Comparison of ENCODE assay signal across 8 mouse cellular contexts in genomic region chr17:43952219-43952618, GRCm38 (mm10).
DNase-seq lines count a peak whose midpoint lies in the region; ATAC-seq and TF ChIP-seq lines count a peak whose summit lies in the region.

No protein-coding gene starts in this region.

- TF ChIP-seq CTCF in forebrain, postnatal 0 days (IDR thresholded peaks at IDR 0.05; ENCODE audit: low read depth) = no peak
- no peak for TF ChIP-seq CTCF in lung, adult 2 months (IDR thresholded peaks at IDR 0.05; ENCODE audit: insufficient read depth, low read length)

- no peaks in the 10 kb centered on the region for H3K36me3 ChIP-seq in forebrain, postnatal 0 days (ENCODE audit: insufficient read depth)

- no peaks in the 10 kb centered on the region for H3K27me3 ChIP-seq in forebrain, postnatal 0 days (ENCODE audit: insufficient read depth, low read length)

- 6% methylated on average over 5 of the region's 5 CpGs for WGBS in forebrain, postnatal 0 days
- 18% methylated on average over 5 of the region's 5 CpGs for WGBS in lung, adult 2 months

- H3K9me3 ChIP-seq in forebrain, postnatal 0 days (ENCODE audit: low read length) = no peaks in the 10 kb centered on the region

- peak; percentile 19 for ATAC-seq in forebrain, postnatal 0 days
- ATAC-seq in megakaryocyte progenitor cell, adult 5-6 weeks (replicated peaks; ENCODE audit: poor library complexity) = peak; percentile 57

- peak; percentile 46 for DNase-seq in Muller cell, postnatal 12 days (ENCODE audit: inconsistent ontology term)
- DNase-seq in cerebellum, adult 11-12 months = peak; percentile 41
- no peak for DNase-seq in forebrain, postnatal 0 days
- no peak for DNase-seq in ovary, postnatal 14 days (ENCODE audit: low spot score)
- DNase-seq in lung, adult 2 months = no peak
- DNase-seq in lung, postnatal 36 days = no peak
- DNase-seq in urinary bladder, postnatal 10 days (ENCODE audit: low spot score) = no peak

- H3K27ac ChIP-seq in forebrain, postnatal 0 days (ENCODE audit: low read depth, low read length) = peak overlapping the region; percentile 69

- no peak for TF ChIP-seq POLR2A in lung, adult 2 months (IDR thresholded peaks at IDR 0.05; ENCODE audit: borderline replicate concordance, extremely low read depth, low read depth, low read length)

- peak overlapping the region; percentile 52 for H3K4me2 ChIP-seq in forebrain, postnatal 0 days (ENCODE audit: low read depth)

- H3K9ac ChIP-seq in forebrain, postnatal 0 days = peak overlapping the region; percentile 48

- H3K4me3 ChIP-seq in forebrain, postnatal 0 days (ENCODE audit: low read depth, low read length) = peak overlapping the region; percentile 30
- H3K4me3 ChIP-seq in lung, adult 2 months (replicated peaks; ENCODE audit: extremely low read depth, low read depth, low read length) = no peak overlapping the region

- H3K4me1 ChIP-seq in forebrain, postnatal 0 days (ENCODE audit: insufficient read depth) = peaks cover 7% of the 10 kb centered on the region
- H3K4me1 ChIP-seq in lung, adult 2 months (ENCODE audit: control insufficient read depth, insufficient read depth, low read length) = no peaks in the 10 kb centered on the region

Comparison
In these comparisons a context has a peak if more than half of its experiments do, and no peak if none do; other contexts are left out.
1. DNase-seq: peak in Muller cell, postnatal 12 days (single experiment) and cerebellum, adult 11-12 months (single experiment); none in forebrain, postnatal 0 days (single experiment), ovary, postnatal 14 days (single experiment), lung, adult 2 months (single experiment), lung, postnatal 36 days (single experiment) and urinary bladder, postnatal 10 days (single experiment).